Mouse (Mus musculus) ES-E14 (cell line): Measurements from ENCODE around the gene Ptprj.

Experiments used
- HCFC1 ChIP-seq: IDR thresholded peaks from 2 replicates; pipeline ENCODE4 v1.6.1; 2012; ENCODE audit warnings: low read length, inconsistent platforms, borderline replicate concordance; ENCODE audit not compliant: insufficient read depth
- MAFK ChIP-seq: IDR thresholded peaks from 2 replicates; pipeline ENCODE4 v1.6.1; 2014; ENCODE audit warnings: mild to moderate bottlenecking, low read depth, low read length, inconsistent platforms; ENCODE audit not compliant: insufficient read depth
- ZC3H11A ChIP-seq: IDR thresholded peaks from 2 replicates; pipeline ENCODE4 v1.6.1; 2012; ENCODE audit warnings: low read depth, mild to moderate bottlenecking, inconsistent platforms, low read length, borderline replicate concordance
- ZNF384 ChIP-seq: IDR thresholded peaks from 2 replicates; pipeline ENCODE4 v1.6.1; 2012; ENCODE audit warnings: low read depth, low read length, inconsistent platforms

GRCm38 (mm10) chr2:90574536-90574935 lies 5.9 kb downstream of the Ptprj start:
- TF ChIP-seq HCFC1 (no peak), ZNF384 (no peak), ZC3H11A (no peak), MAFK (no peak)
